Mouse (Mus musculus) MEL (cell line): ENCODE data around the gene Itpr3. TPM values are rescaled to one million over a fixed set of nuclear protein-coding genes. Genes with fewer than 3 reads are reported as not detected.

ENCODE experiments used
- DNase-seq: peaks from one replicate; pipeline ENCODE4 v3.0.0; 2011; ENCODE audit warnings: low read depth, low spot score
- H3K27ac ChIP-seq: 2 replicates; pipeline ENCODE4 v1.5.1; 2012; ENCODE audit warnings: low read depth, mild to moderate bottlenecking, control low read depth, low read length, moderate library complexity; ENCODE audit not compliant: control insufficient read depth
- H3K27me3 ChIP-seq, 2 experiments: fragments of 150-350 bp in 1 of 2; sonication (generic) in 1 of 2; 2 replicates each; pipeline ENCODE4 v1.6.1; 2012; ENCODE audit warnings: low read length in 2 of 2, mild to moderate bottlenecking in 2 of 2, improper control_type of control experiment in 1 of 2, moderate library complexity in 1 of 2; ENCODE audit not compliant: insufficient read depth in 2 of 2, control insufficient read depth in 1 of 2
- H3K36me3 ChIP-seq, 2 experiments: 2 replicates each; pipeline ENCODE4 v1.6.1; 2012 to 2014; ENCODE audit warnings: low read length in 2 of 2, improper control_type of control experiment in 1 of 2, inconsistent platforms in 1 of 2, mild to moderate bottlenecking in 1 of 2; ENCODE audit not compliant: insufficient read depth in 2 of 2, control insufficient read depth in 1 of 2
- H3K4me1 ChIP-seq, 2 experiments: fragments of 150-350 bp in 1 of 2; sonication (generic) in 1 of 2; 2 replicates each; pipeline ENCODE4 v1.6.1; 2012; ENCODE audit warnings: low read length in 2 of 2, improper control_type of control experiment in 1 of 2, mild to moderate bottlenecking in 1 of 2; ENCODE audit not compliant: insufficient read depth in 2 of 2, control insufficient read depth in 1 of 2
- H3K4me3 ChIP-seq, 2 experiments: fragments of 150-350 bp in 1 of 2; sonication (generic) in 1 of 2; 2 replicates each; pipeline ENCODE4 v1.5.1; 2012; ENCODE audit warnings: low read depth in 2 of 2, low read length in 2 of 2, mild to moderate bottlenecking in 2 of 2, moderate library complexity in 2 of 2, control low read depth in 1 of 2, improper control_type of control experiment in 1 of 2; ENCODE audit not compliant: control insufficient read depth in 1 of 2, insufficient read depth in 1 of 2
- H3K79me2 ChIP-seq: 2 replicates; pipeline ENCODE4 v1.6.1; 2012; ENCODE audit warnings: mild to moderate bottlenecking, low read length, moderate library complexity; ENCODE audit not compliant: control insufficient read depth, poor library complexity, insufficient read depth
- H3K9ac ChIP-seq: 2 replicates; pipeline ENCODE4 v1.6.1; 2012; ENCODE audit warnings: low read depth, mild to moderate bottlenecking, control low read depth, low read length, moderate library complexity; ENCODE audit not compliant: control insufficient read depth, poor library complexity, severe bottlenecking
- H3K9me3 ChIP-seq: fragments of 150-350 bp; sonication (generic); replicated peaks from 2 replicates; pipeline ENCODE4 v1.6.1; 2012; ENCODE audit warnings: mild to moderate bottlenecking, low read length, improper control_type of control experiment, moderate library complexity; ENCODE audit not compliant: insufficient read depth
- BHLHE40 ChIP-seq: IDR thresholded peaks from 2 replicates; pipeline ENCODE4 v1.6.1; 2012; ENCODE audit warnings: low read depth, mild to moderate bottlenecking, inconsistent platforms, low read length, improper control_type of control experiment, borderline replicate concordance
- CHD1 ChIP-seq: IDR thresholded peaks from 2 replicates; pipeline ENCODE4 v1.6.1; 2012; ENCODE audit warnings: low read depth, mild to moderate bottlenecking, inconsistent platforms, low read length, improper control_type of control experiment
- CTCF ChIP-seq, 3 experiments: IDR thresholded peaks in 2 of 3; conservative IDR thresholded peaks in 1 of 3; 2 replicates each; pipeline ENCODE4 v1.5.1; 2011 to 2012; ENCODE audit warnings: low read length in 3 of 3, low read depth in 2 of 3, mild to moderate bottlenecking in 2 of 3, improper control_type of control experiment in 1 of 3, inconsistent platforms in 1 of 3, mixed read lengths in 1 of 3, moderate library complexity in 1 of 3; ENCODE audit not compliant: control insufficient read depth in 1 of 3, insufficient read depth in 1 of 3, poor library complexity in 1 of 3, severe bottlenecking in 1 of 3
- ELF1 ChIP-seq: IDR thresholded peaks from 2 replicates; pipeline ENCODE4 v1.6.1; 2014; ENCODE audit warnings: low read depth, mild to moderate bottlenecking, inconsistent platforms, low read length, improper control_type of control experiment, moderate library complexity
- ETS1 ChIP-seq: IDR thresholded peaks from 2 replicates; pipeline ENCODE4 v1.6.1; 2012; ENCODE audit warnings: low read depth, mild to moderate bottlenecking, inconsistent platforms, low read length, improper control_type of control experiment, moderate library complexity
- GATA1 ChIP-seq: IDR thresholded peaks from 2 replicates; pipeline ENCODE4 v1.6.1; 2011; ENCODE audit warnings: low read depth, low read length, improper control_type of control experiment
- HCFC1 ChIP-seq: IDR thresholded peaks from 2 replicates; pipeline ENCODE4 v1.6.1; 2012; ENCODE audit warnings: low read depth, mild to moderate bottlenecking, inconsistent platforms, low read length, improper control_type of control experiment, moderate library complexity
- MAFK ChIP-seq: IDR thresholded peaks from 2 replicates; pipeline ENCODE4 v1.6.1; 2011; ENCODE audit warnings: low read depth, mild to moderate bottlenecking, low read length, improper control_type of control experiment, borderline replicate concordance
- MAX ChIP-seq: IDR thresholded peaks from 2 replicates; pipeline ENCODE4 v1.6.1; 2011; ENCODE audit warnings: low read length, improper control_type of control experiment
- MAZ ChIP-seq: IDR thresholded peaks from 2 replicates; pipeline ENCODE4 v1.6.1; 2012; ENCODE audit warnings: low read depth, mild to moderate bottlenecking, inconsistent platforms, low read length, improper control_type of control experiment
- MYB ChIP-seq: IDR thresholded peaks from 2 replicates; pipeline ENCODE4 v1.6.1; 2011; ENCODE audit warnings: mild to moderate bottlenecking, low read depth, low read length, improper control_type of control experiment
- MYC ChIP-seq: IDR thresholded peaks from 2 replicates; pipeline ENCODE4 v1.6.1; 2011; ENCODE audit warnings: low read depth, mild to moderate bottlenecking, low read length, improper control_type of control experiment, moderate library complexity
- NELFE ChIP-seq: IDR thresholded peaks from 2 replicates; pipeline ENCODE4 v1.6.1; 2011; ENCODE audit warnings: low read depth, low read length, improper control_type of control experiment
- RAD21 ChIP-seq: IDR thresholded peaks from 2 replicates; pipeline ENCODE4 v1.6.1; 2011; ENCODE audit warnings: mild to moderate bottlenecking, low read depth, low read length, improper control_type of control experiment
- SIN3A ChIP-seq: IDR thresholded peaks from 2 replicates; pipeline ENCODE4 v1.6.1; 2012; ENCODE audit warnings: low read length, improper control_type of control experiment, inconsistent platforms
- SMC3 ChIP-seq: IDR thresholded peaks from 2 replicates; pipeline ENCODE4 v1.6.1; 2011; ENCODE audit warnings: low read depth, low read length, improper control_type of control experiment
- TAL1 ChIP-seq: IDR thresholded peaks from 2 replicates; pipeline ENCODE4 v1.6.1; 2012; ENCODE audit warnings: mild to moderate bottlenecking, inconsistent platforms, low read length, moderate library complexity, mixed read lengths
- TBP ChIP-seq: IDR thresholded peaks from 2 replicates; pipeline ENCODE4 v1.8.0; 2011; ENCODE audit warnings: low read depth, low read length, improper control_type of control experiment
- UBTF ChIP-seq: IDR thresholded peaks from 2 replicates; pipeline ENCODE4 v1.6.1; 2012; ENCODE audit warnings: low read depth, mild to moderate bottlenecking, inconsistent platforms, low read length, improper control_type of control experiment, moderate library complexity, borderline replicate concordance; ENCODE audit not compliant: insufficient read depth
- ZC3H11A ChIP-seq: IDR thresholded peaks from 2 replicates; pipeline ENCODE4 v1.6.1; 2012; ENCODE audit warnings: low read depth, mild to moderate bottlenecking, inconsistent platforms, low read length, improper control_type of control experiment
- ZKSCAN1 ChIP-seq: IDR thresholded peaks from 2 replicates; pipeline ENCODE4 v1.6.1; 2012; ENCODE audit warnings: low read depth, mild to moderate bottlenecking, inconsistent platforms, low read length, improper control_type of control experiment, moderate library complexity
- polyA plus RNA-seq, 2 experiments: library from polyadenylated mRNA; stranded (reverse) in 1 of 2; unstranded in 1 of 2; fragments of >175 nt in 1 of 2; fragments of >200 nt in 1 of 2; gene quantifications; 2 replicates each; pipeline versions ENCODE4 v1.2.1 to v1.2.4; 2012; ENCODE audit warnings: low replicate concordance in 2 of 2, low read depth in 1 of 2; ENCODE audit not compliant: insufficient read length in 2 of 2, insufficient read depth in 1 of 2, missing spikeins in 1 of 2
- total RNA-seq: library from RNA; depleted of rRNA; stranded (reverse); fragments of 300-350 nt; gene quantifications from 2 replicates; pipeline ENCODE4 v1.2.3, GENCODE M21; 2012

Gene Itpr3
- total and polyA plus RNA-seq, 3 experiments = 7.3 to 11.4 TPM; not detected in 1

DNA sequence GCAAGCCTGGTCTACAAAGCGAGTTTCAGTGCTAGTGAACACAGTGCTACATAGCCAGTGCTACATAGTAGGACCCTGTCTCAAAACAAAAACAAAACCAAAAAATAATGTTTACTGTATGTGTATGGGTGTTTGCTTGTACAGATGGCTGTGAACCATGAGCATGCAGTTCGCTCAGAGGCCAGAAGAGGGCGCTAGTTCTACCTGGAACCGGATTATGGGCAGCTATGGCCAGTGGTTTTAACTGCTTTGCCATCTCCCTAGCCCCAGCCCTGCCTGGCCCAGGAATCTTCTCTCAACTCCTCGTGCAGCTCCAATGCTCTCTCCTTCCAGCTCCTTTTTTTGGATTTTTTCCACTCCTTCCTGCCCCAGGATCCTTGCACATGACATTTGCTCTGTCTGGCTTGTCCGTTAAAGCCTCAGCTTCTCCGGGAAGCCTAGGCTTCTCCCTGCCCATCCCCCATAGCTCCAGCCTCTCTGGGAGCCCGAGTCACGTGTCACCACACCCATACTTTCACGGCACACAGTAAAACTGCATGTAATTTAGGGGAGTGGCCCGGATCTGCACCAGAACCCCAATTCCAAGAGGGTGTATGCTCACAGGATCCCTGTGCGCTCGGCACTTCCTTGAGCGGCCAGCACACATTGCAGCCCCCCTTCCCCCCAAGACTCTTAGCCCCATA is 9.2 kb upstream of the Itpr3 start:
- peak; percentile 46 for TF ChIP-seq SMC3
- TF ChIP-seq ZKSCAN1 = no peak
- TF ChIP-seq ELF1 = no peak
- no peak for TF ChIP-seq NELFE
- TF ChIP-seq MYC = no peak
- no peak for TF ChIP-seq MYB
- TF ChIP-seq MAFK = no peak
- TF ChIP-seq HCFC1 = no peak
- no peak for TF ChIP-seq GATA1
- no peak for TF ChIP-seq BHLHE40
- TF ChIP-seq TAL1 = no peak
- peak; percentile 12; the same call in 1 of the 2 replicates for TF ChIP-seq ZC3H11A
- no peak for TF ChIP-seq TBP
- no peak for TF ChIP-seq UBTF
- no peak for TF ChIP-seq MAZ
- TF ChIP-seq CTCF (IDR thresholded peaks at IDR 0.05 in 2 of 3, conservative IDR thresholded peaks at IDR 0.05 in 1 of 3; ENCODE audit: control insufficient read depth in 1 of 3, insufficient read depth in 1 of 3, low read depth in 2 of 3, low read length in 3 of 3, poor library complexity in 1 of 3, severe bottlenecking in 1 of 3) = peak; percentile 66 to 97 (median 76)
- TF ChIP-seq MAX = no peak
- TF ChIP-seq ETS1 = no peak
- TF ChIP-seq SIN3A = no peak
- TF ChIP-seq CHD1 = no peak
- TF ChIP-seq RAD21 = peak; percentile 34
- Histone ChIP-seq H3K4me3 (no peak overlapping the region), H3K36me3 (0 out of 4 replicates have a peak, but pooled peaks cover 0 to 2% of the 10 kb centered on the region in 2 experiments), H3K27me3 (no peaks in the 10 kb centered on the region), H3K79me2 (peaks cover 1% of the 10 kb centered on the region; the same call in 1 of the 2 replicates), H3K9ac (no peak overlapping the region), H3K27ac (no peak overlapping the region), H3K4me1 (peaks cover 0 to 11% of the 10 kb centered on the region in 2 experiments; a peak in 2 of 4 replicates), H3K9me3 (no peaks in the 10 kb centered on the region)
- DNase-seq = peak; percentile 48
